Mouse (Mus musculus) hindlimb bud, embryonic 11.5 days (tissue): ENCODE measurements around the gene Adamts2.
A peak's percentile ranks its signal among the peaks of the same experiment; 100 is the strongest.

ENCODE experiments used
- DNase-seq: peaks from one replicate; pipeline ENCODE4 v3.0.0-alpha.2; 2012; ENCODE audit warnings: low read depth, low spot score; ENCODE audit errors: extremely low spot score

Adamts2 gene

GRCm38 (mm10) chr11:50841023-50841735, 239.3 kb downstream of the Adamts2 start, which contains the start of gene Zfp879:
Gene Zfp879, minus strand, starts transcription at chr11:50841552.
- DNase-seq, result peak; percentile 80

- DNase-seq, result no peak
Measured at GRCm38 (mm10) chr11:50845951-50846350, 244.1 kb downstream of the Adamts2 start.

GRCm38 (mm10) chr11:50847047-50847446, 245.2 kb downstream of the Adamts2 start:
- DNase-seq, result no peak

- DNase-seq, result no peak
Measured at GRCm38 (mm10) chr11:50848520-50849137, 246.7 kb downstream of the Adamts2 start.

- no peak for DNase-seq
Measured at GRCm38 (mm10) chr11:50849310-50849709, 247.4 kb downstream of the Adamts2 start.

GRCm38 (mm10) chr11:50850177-50850735, 248.4 kb downstream of the Adamts2 start, which contains the start of gene Grm6:
Gene Grm6, plus strand, starts transcription at chr11:50850685.
- no peak for DNase-seq

GRCm38 (mm10) chr11:50850989-50851601, 249.2 kb downstream of the Adamts2 start:
- no peak for DNase-seq
